Mouse (Mus musculus) E14TG2a.4 (cell line): Measurements from ENCODE around the gene Ctnnd1.

Experiments
- CTCF ChIP-seq: conservative IDR thresholded peaks from 2 replicates; pipeline ENCODE4 v1.5.1; 2014; ENCODE audit warnings: low read length
- NANOG ChIP-seq: IDR thresholded peaks from 2 replicates; pipeline ENCODE4 v1.6.1; 2014; ENCODE audit warnings: borderline replicate concordance, low read length, mixed read lengths
- POU5F1 ChIP-seq: IDR thresholded peaks from 2 replicates; pipeline ENCODE4 v1.6.1; 2014; ENCODE audit warnings: low read length, borderline replicate concordance

DNA sequence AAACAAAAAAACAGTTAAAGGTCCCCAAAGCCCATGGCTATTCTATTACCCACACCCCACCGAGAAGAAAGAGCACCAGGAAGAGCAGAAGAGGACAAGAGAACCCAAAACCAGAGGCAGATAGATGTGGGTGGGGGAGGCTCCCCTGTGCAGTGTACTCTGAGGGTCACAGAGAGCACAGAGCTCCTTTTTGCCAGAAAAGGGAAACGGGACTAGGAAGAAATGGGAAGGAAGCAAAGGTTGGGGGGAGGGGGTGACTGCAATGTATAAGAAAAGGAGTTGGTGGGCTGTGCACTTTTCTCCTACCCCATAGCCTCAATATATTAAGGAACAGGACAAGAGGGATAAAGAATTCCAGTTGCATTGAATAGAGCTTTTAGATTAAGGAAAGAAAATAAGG is 49.6 kb downstream of the Ctnnd1 start:
- TF ChIP-seq CTCF (no peak), POU5F1 (no peak), NANOG (no peak)
